Mouse (Mus musculus): Measurements from ENCODE around the gene Fes. TPM values are rescaled to one million over a fixed set of nuclear protein-coding genes. Genes with fewer than 3 reads are reported as not detected.

Gene Fes
- total and polyA plus RNA-seq, 2 experiments from 2014 or later = 3.1 to 4.3 TPM

GRCm38 (mm10) chr7:80424722-80425121 is 37.0 kb upstream of the Fes start:
- Histone ChIP-seq H3K4me1 (ENCODE audit: insufficient read depth, low read length) (no peaks in the 10 kb centered on the region), H3K36me3 (ENCODE audit: insufficient read depth, low read length) (no peaks in the 10 kb centered on the region), H3K4me3 (ENCODE audit: low read depth, low read length) (no peak overlapping the region), H3K9me3 (ENCODE audit: low read length) (no peaks in the 10 kb centered on the region), H3K4me2 (ENCODE audit: low read depth, low read length, poor library complexity, severe bottlenecking) (no peak overlapping the region), H3K27ac (ENCODE audit: low read depth, low read length) (no peak overlapping the region), H3K9ac (replicated peaks; ENCODE audit: low read length, poor library complexity, severe bottlenecking) (no peak overlapping the region), H3K27me3 (ENCODE audit: insufficient read depth, low read length) (no peaks in the 10 kb centered on the region)
- TF ChIP-seq CTCF (IDR thresholded peaks at IDR 0.05) = peak; percentile 17; the same call in 1 of the 2 replicates
- ATAC-seq (ENCODE audit: low FRiP score) (no peak), DNase-seq (ENCODE audit: low spot score) (no peak)
- 82% methylated on average over 6 of the region's 6 CpGs for WGBS

- TF ChIP-seq CTCF (IDR thresholded peaks at IDR 0.05) = no peak
- Histone ChIP-seq H3K36me3 (ENCODE audit: insufficient read depth, low read length) (no peaks in the 10 kb centered on the region), H3K9ac (replicated peaks; ENCODE audit: low read length, poor library complexity, severe bottlenecking) (no peak overlapping the region), H3K9me3 (ENCODE audit: low read length) (no peaks in the 10 kb centered on the region), H3K27ac (ENCODE audit: low read depth, low read length) (no peak overlapping the region), H3K4me1 (ENCODE audit: insufficient read depth, low read length) (no peaks in the 10 kb centered on the region), H3K4me2 (ENCODE audit: low read depth, low read length, poor library complexity, severe bottlenecking) (peak overlapping the region; percentile 36; the same call in 1 of the 2 replicates), H3K4me3 (ENCODE audit: low read depth, low read length) (no peak overlapping the region), H3K27me3 (ENCODE audit: insufficient read depth, low read length) (no peaks in the 10 kb centered on the region)
- 18% methylated on average over 20 of the region's 20 CpGs for WGBS
- ATAC-seq (ENCODE audit: low FRiP score) (no peak), DNase-seq (ENCODE audit: low spot score) (no peak)
Measured at GRCm38 (mm10) chr7:80422759-80423480, 35.2 kb upstream of the Fes start.

DNA sequence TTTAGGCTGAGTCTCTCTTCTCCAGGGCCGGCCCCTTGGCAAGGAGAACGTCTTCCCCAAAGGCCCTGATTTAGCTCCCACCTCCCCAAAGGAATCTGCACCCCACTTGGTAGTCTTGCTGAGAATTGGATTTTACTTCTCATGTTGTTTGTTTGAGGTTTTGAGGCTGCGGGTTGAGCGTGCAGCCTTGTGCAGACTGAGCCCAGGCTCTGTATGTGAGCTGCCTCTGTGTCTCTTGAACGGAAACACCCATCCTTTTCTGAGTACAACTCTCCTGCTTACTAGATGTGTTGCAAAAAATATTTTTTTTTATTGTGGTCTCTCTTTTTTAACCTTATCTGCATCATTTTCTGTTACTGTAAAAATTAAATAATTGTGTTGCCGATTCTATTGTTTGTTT is 33.8 kb upstream of the Fes start:
- ATAC-seq (ENCODE audit: low FRiP score) = no peak
- Histone ChIP-seq H3K9me3 (ENCODE audit: low read length) (no peaks in the 10 kb centered on the region), H3K9ac (replicated peaks; ENCODE audit: low read length, poor library complexity, severe bottlenecking) (no peak overlapping the region), H3K27ac (ENCODE audit: low read depth, low read length) (no peak overlapping the region), H3K36me3 (ENCODE audit: insufficient read depth, low read length) (no peaks in the 10 kb centered on the region), H3K4me3 (ENCODE audit: low read depth, low read length) (no peak overlapping the region), H3K4me1 (ENCODE audit: insufficient read depth, low read length) (no peaks in the 10 kb centered on the region), H3K27me3 (ENCODE audit: insufficient read depth, low read length) (no peaks in the 10 kb centered on the region), H3K4me2 (ENCODE audit: low read depth, low read length, poor library complexity, severe bottlenecking) (no peak overlapping the region)
- WGBS = 94% methylated on average over 6 of the region's 6 CpGs
- no peak for DNase-seq (ENCODE audit: low spot score)
- no peak for TF ChIP-seq CTCF (IDR thresholded peaks at IDR 0.05)

DNA sequence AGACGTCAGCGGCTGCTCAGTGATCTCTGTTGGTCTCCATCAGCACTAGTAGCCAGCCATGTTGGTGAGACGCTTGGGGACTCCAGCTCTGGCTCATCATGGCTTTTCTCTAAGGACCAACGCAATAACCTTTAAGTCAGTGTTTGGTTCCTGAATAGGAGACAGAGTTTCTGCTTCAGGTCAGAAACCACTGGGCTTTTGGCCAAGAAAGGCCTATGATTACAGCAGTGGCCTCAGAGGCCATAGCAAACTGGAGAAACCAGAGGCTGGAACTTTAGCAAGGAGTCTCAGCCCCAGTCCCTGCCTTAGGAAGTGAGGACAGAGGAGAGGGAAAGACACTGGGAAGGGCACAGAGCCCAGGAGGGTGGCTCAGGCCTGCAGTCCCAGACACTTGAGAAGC is 32.8 kb upstream of the Fes start:
- H3K27ac ChIP-seq (ENCODE audit: low read depth, low read length) = no peak overlapping the region
- ATAC-seq (ENCODE audit: low FRiP score) = no peak
- H3K9ac ChIP-seq (replicated peaks; ENCODE audit: low read length, poor library complexity, severe bottlenecking) = no peak overlapping the region
- H3K36me3 ChIP-seq (ENCODE audit: insufficient read depth, low read length) = no peaks in the 10 kb centered on the region
- no peaks in the 10 kb centered on the region for H3K4me1 ChIP-seq (ENCODE audit: insufficient read depth, low read length)
- WGBS = 80% methylated on average over 4 of the region's 4 CpGs
- no peak for TF ChIP-seq CTCF (IDR thresholded peaks at IDR 0.05)
- no peak overlapping the region for H3K4me2 ChIP-seq (ENCODE audit: low read depth, low read length, poor library complexity, severe bottlenecking)
- H3K9me3 ChIP-seq (ENCODE audit: low read length) = no peaks in the 10 kb centered on the region
- H3K4me3 ChIP-seq (ENCODE audit: low read depth, low read length) = no peak overlapping the region
- no peak for DNase-seq (ENCODE audit: low spot score)
- H3K27me3 ChIP-seq (ENCODE audit: insufficient read depth, low read length) = no peaks in the 10 kb centered on the region

DNA sequence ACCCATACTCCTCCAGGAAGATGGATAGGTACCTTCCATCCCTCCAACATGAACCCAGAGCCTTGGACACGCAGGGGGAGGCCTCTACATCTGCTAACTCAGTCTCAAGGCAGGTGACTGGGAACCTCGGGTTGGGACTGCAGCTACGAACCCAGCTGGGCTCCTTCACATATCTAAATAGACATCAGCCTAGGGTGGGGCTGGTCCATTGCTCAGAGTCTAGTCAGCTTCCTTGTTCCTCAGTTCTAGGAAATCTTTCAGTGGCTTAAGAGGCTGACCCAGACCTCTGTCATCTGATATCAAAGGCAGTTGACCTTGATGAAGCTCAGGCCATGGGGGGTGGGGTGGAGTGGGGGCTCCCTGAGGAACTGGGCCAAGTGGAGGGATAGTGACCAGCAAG is 31.5 kb upstream of the Fes start:
- Histone ChIP-seq H3K27ac (ENCODE audit: low read depth, low read length) (no peak overlapping the region), H3K4me3 (ENCODE audit: low read depth, low read length) (no peak overlapping the region), H3K4me2 (ENCODE audit: low read depth, low read length, poor library complexity, severe bottlenecking) (no peak overlapping the region), H3K36me3 (ENCODE audit: insufficient read depth, low read length) (no peaks in the 10 kb centered on the region), H3K4me1 (ENCODE audit: insufficient read depth, low read length) (no peaks in the 10 kb centered on the region), H3K9me3 (ENCODE audit: low read length) (no peaks in the 10 kb centered on the region), H3K27me3 (ENCODE audit: insufficient read depth, low read length) (no peaks in the 10 kb centered on the region), H3K9ac (replicated peaks; ENCODE audit: low read length, poor library complexity, severe bottlenecking) (no peak overlapping the region)
- no peak for TF ChIP-seq CTCF (IDR thresholded peaks at IDR 0.05)
- ATAC-seq (ENCODE audit: low FRiP score) (no peak), DNase-seq (ENCODE audit: low spot score) (no peak)
- WGBS = 63% methylated on average over 3 of the region's 3 CpGs

DNA sequence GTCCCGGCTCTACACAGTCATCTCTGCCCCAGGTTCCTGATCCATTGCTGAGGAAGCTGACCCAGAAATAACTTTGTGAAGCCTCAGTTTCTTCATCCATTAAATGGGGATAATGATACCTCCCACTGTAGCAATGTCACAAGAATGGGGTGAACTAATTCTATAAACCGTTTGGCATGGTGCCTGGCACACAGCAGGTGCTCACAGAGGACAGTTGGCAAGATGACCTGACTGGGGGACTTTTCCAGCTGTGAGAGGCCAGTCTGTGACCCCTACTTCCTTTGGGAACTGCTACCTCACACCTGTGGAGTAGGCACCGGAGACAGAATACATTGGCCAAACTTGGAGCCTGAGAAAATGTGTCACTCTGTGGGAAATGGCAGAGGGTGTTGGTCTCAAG is 30.3 kb upstream of the Fes start:
- Histone ChIP-seq H3K4me2 (ENCODE audit: low read depth, low read length, poor library complexity, severe bottlenecking) (no peak overlapping the region), H3K27me3 (ENCODE audit: insufficient read depth, low read length) (no peaks in the 10 kb centered on the region), H3K9me3 (ENCODE audit: low read length) (no peaks in the 10 kb centered on the region), H3K4me3 (ENCODE audit: low read depth, low read length) (no peak overlapping the region), H3K4me1 (ENCODE audit: insufficient read depth, low read length) (no peaks in the 10 kb centered on the region), H3K36me3 (ENCODE audit: insufficient read depth, low read length) (no peaks in the 10 kb centered on the region), H3K9ac (replicated peaks; ENCODE audit: low read length, poor library complexity, severe bottlenecking) (no peak overlapping the region), H3K27ac (ENCODE audit: low read depth, low read length) (no peak overlapping the region)
- DNase-seq (ENCODE audit: low spot score) (no peak), ATAC-seq (ENCODE audit: low FRiP score) (no peak)
- 78% methylated on average over 3 of the region's 3 CpGs for WGBS
- TF ChIP-seq CTCF (IDR thresholded peaks at IDR 0.05) = no peak

Measured in midbrain, postnatal 0 days (tissue).